Mouse (Mus musculus): ENCODE measurements at regions not wholly inside any gene's neighbourhood (a gene's known extent, or its start where the extent isn't known, plus 50 kb on each side); places are given as distances from the start of the nearest gene placed in this dataset.

- DNase-seq (ENCODE audit: low spot score in 2 of 2), result peak; percentile 92 to 93
Observed at GRCm38 (mm10) chr7:125393654-125394346, 50.7 kb upstream of the Kdm8 start.

All from right cerebral cortex, postnatal 36 days (tissue).